Mouse (Mus musculus) erythroblast, embryonic 14.5 days (primary cell): ENCODE measurements around the gene Hnrnph1. TPM values are rescaled to one million over a fixed set of nuclear protein-coding genes. Genes with fewer than 3 reads are reported as not detected.

Experiments used
- H3K27me3 ChIP-seq: 2 replicates; pipeline ENCODE4 v1.6.1; 2012; ENCODE audit warnings: inconsistent platforms; ENCODE audit not compliant: control insufficient read depth
- H3K36me3 ChIP-seq: 2 replicates; pipeline ENCODE4 v1.6.1; 2012; ENCODE audit warnings: mild to moderate bottlenecking, inconsistent platforms; ENCODE audit not compliant: control insufficient read depth
- H3K4me1 ChIP-seq: 2 replicates; pipeline ENCODE4 v1.6.1; 2012; ENCODE audit warnings: inconsistent platforms; ENCODE audit not compliant: control insufficient read depth
- H3K4me3 ChIP-seq: replicated peaks from 2 replicates; pipeline ENCODE3; 2012; ENCODE audit warnings: moderate library complexity, mild to moderate bottlenecking, inconsistent platforms
- H3K9me3 ChIP-seq: 2 replicates; pipeline ENCODE4 v1.6.1; 2012; ENCODE audit warnings: low read length, inconsistent platforms, mixed read lengths; ENCODE audit not compliant: control insufficient read depth
- GATA1 ChIP-seq: IDR thresholded peaks from 2 replicates; pipeline ENCODE4 v1.6.1; 2012; ENCODE audit warnings: low read length, inconsistent platforms, mixed read lengths
- TAL1 ChIP-seq: IDR thresholded peaks from 3 replicates; pipeline ENCODE4 v1.6.1; 2012; ENCODE audit warnings: low read length, inconsistent platforms, mixed read lengths
- polyA plus RNA-seq: library from polyadenylated mRNA; stranded (reverse); fragments of >175 nt; gene quantifications from 2 replicates; pipeline ENCODE4 v1.2.3, GENCODE M21; 2012

The Hnrnph1 gene
- polyA plus RNA-seq: 12.6 and 16.1 TPM in 2 replicates

DNA sequence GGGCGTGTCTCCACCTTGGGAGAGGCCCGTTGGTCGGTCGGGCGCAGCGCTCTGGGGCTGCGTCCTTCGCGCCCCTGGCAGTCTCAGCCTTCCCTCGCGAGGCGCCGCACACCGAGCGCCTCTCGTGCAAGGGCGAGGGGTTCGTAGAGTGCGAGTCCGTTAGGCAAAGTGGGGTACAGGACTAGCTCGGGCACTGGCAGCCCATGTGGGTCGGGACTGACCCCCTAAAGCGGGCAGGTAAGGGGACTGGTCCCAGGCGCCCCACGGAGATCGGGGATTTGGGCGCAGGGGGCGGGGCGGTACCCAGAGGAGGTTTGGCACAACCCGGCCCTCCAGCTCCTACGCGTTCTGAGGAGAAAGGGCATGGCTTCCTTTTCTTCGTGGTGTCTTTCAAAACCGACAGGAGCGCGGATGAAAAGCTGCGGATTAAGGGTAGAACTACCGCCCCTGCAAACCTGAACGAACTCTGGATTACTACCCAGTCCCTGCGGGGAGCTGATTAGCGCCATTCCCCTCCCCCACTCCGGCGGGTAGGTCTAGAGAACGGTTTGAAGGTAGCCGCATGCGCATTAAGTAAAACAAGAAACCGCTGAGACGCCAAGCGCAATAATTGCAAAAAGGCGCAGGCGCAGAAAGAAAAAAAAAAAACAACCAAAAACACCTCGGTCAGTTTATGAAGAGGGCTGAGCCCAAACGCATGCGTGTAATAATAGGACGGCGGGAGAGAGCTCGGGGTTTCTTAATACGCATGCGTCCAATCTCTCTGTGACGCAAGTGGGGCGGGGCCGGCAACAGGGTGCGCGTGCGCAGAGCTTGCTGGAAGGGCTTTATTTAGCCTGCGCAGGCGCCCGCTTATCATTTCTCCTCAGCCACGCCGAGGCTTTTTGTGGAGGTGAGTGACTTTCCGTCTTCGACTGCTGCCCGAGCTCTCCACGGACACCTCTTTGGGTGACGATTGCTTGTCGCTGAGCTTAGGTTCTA, at the start of gene Hnrnph1:
Gene Hnrnph1, plus strand, starts transcription at position 80 of the 981 bp plus-strand sequence.
- TF ChIP-seq GATA1 (no peak), TAL1 (no peak)
- Histone ChIP-seq H3K4me1 (peaks cover 38% of the 10 kb centered on the region), H3K9me3 (no peaks in the 10 kb centered on the region), H3K4me3 (peak within 1 kb of the TSS; percentile 97), H3K27me3 (no peaks in the 10 kb centered on the region), H3K36me3 (peaks cover 37% of the 10 kb centered on the region)

DNA sequence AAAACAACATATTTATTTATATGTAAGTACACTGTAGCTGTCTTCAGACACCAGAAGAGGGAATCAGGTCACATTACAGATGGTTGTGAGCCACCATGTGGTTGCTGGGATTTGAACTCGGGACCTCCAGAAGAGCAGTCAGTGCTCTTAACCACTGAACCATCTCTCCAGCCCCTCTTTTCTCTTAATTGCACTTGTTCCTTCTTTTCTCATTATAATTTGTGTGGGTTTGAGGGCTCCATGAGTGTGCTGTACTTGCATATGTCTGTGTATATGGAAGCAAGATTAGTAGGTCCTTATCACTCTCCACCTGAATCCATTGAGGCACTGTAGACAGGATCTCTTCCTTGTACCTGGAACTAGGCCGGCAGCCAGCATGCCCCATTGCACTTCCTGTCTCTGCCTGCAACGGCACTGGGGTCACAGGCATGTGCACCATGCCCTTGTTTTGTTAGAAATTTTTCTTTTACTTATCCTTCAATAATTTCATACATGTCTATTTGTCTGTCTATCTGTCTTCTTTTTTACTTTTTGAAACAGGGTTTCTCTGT, 48.6 kb upstream of the Hnrnph1 start:
- H3K4me3 ChIP-seq: no peak overlapping the region
- no peaks in the 10 kb centered on the region for H3K9me3 ChIP-seq
- TF ChIP-seq TAL1 (no peak), GATA1 (no peak)
- peaks cover 9% of the 10 kb centered on the region for H3K36me3 ChIP-seq
- H3K27me3 ChIP-seq: no peaks in the 10 kb centered on the region
- peaks cover 45% of the 10 kb centered on the region for H3K4me1 ChIP-seq

DNA sequence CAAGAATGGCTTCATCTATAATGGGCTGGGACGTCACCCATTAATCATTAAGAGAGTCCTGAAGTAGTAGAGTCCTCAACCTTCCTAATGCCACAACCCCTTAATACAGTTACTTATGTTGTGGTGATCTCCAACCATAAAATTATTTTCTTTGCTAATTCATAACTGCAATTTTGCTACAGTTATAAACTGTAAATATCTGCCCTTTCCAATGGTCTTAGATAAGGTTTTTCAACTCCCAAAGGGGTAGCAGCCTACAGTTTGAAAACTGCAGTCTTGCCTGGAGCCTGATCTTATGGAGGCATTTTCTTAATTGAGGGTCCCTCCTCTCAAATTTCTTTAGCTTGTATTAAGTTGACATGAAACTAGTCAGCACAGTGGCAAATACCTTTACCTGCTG, 47.4 kb upstream of the Hnrnph1 start:
- Histone ChIP-seq H3K4me3 (no peak overlapping the region), H3K9me3 (no peaks in the 10 kb centered on the region), H3K4me1 (peaks cover 34% of the 10 kb centered on the region), H3K27me3 (no peaks in the 10 kb centered on the region), H3K36me3 (peaks cover 9% of the 10 kb centered on the region)
- TF ChIP-seq GATA1 (no peak), TAL1 (no peak)

DNA sequence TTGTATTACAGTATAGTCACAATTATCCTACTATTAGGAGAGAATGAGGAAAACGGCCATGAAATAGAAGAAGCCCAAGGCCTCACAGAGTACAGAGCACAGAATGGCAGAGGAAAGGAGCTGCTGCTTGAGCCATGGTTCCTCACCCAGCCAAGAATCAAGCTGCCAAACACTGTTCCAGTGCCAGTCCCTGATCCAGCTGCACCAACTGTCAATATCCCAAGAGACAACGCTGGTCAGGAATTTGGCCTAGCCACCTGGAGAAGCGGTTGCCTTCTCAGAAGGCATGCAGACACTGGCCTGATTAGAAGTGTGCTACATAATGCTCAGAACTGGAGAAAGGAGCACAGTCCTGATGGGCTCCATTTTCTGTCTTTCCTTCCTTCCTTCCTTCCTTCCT, 43.6 kb upstream of the Hnrnph1 start:
- no peak for TF ChIP-seq GATA1
- no peak for TF ChIP-seq TAL1
- H3K4me3 ChIP-seq: no peak overlapping the region
- no peaks in the 10 kb centered on the region for H3K9me3 ChIP-seq
- H3K36me3 ChIP-seq: peaks cover 7% of the 10 kb centered on the region
- peaks cover 6% of the 10 kb centered on the region for H3K4me1 ChIP-seq
- no peaks in the 10 kb centered on the region for H3K27me3 ChIP-seq

DNA sequence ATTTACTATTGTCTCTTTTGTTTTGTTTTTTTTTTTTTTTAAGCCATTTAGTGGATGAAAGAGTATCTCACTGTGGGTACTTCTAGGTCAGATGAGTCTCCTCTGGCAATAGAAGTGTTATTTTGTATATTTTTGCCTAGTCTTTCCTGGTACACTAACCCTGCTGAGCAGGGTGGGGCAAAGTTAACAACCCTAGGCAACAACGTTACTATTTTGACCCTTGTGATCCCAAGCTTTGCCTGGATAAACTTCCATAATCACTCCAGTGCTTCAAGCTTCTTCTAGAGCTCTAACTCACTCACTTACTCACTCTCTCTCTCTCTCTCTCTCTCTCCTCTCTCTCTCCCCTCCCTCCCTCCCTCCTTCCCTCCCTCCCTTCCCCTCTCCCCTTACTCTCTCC, 40.7 kb upstream of the Hnrnph1 start:
- H3K27me3 ChIP-seq: no peaks in the 10 kb centered on the region
- no peaks in the 10 kb centered on the region for H3K36me3 ChIP-seq
- no peak overlapping the region for H3K4me3 ChIP-seq
- TF ChIP-seq GATA1 (no peak), TAL1 (no peak)
- no peaks in the 10 kb centered on the region for H3K9me3 ChIP-seq
- H3K4me1 ChIP-seq: peaks cover 2% of the 10 kb centered on the region

DNA sequence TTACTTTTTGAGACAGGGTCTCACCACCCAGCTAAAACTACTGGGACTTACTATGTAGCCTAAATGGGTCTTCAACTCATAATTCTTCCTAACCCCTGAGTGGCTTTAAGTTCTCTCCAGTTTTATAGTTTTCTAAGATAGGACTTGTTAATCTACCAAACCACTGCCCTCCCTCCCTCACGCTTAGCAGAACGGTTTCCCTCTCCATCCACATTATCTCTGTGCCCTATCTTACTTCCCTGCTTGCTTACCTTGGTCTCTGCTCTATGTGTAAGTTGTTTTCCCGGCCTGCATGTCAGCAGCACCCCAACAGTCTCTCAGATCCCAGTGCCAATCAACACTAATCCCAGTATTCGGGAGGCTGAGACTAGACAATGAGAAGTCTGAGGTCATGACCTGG, 39.9 kb upstream of the Hnrnph1 start:
- Histone ChIP-seq H3K27me3 (no peaks in the 10 kb centered on the region), H3K36me3 (no peaks in the 10 kb centered on the region), H3K9me3 (no peaks in the 10 kb centered on the region), H3K4me1 (peaks cover 2% of the 10 kb centered on the region), H3K4me3 (no peak overlapping the region)
- no peak for TF ChIP-seq TAL1
- TF ChIP-seq GATA1: no peak

DNA sequence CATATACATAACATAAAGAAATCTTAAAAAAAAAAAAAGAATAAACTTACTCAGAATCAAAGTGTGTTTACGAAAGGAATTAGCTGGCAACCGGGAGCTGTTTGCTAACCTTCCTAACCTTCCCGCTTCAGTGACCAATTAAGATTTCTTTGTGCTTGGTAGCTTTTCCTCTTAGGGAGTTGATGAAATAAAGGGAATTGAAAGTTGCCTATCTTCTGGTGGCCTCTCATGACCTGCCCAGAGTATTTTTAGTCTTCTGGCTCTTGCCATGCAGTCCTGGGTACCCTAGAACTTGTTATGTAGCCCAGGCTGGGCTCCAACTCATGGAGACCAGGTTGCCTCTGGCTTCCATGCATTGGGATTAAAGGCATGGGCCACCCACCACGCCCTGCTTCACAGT, 31.3 kb upstream of the Hnrnph1 start:
- Histone ChIP-seq H3K4me1 (no peaks in the 10 kb centered on the region), H3K4me3 (no peak overlapping the region), H3K27me3 (no peaks in the 10 kb centered on the region), H3K36me3 (no peaks in the 10 kb centered on the region), H3K9me3 (no peaks in the 10 kb centered on the region)
- no peak for TF ChIP-seq TAL1
- no peak for TF ChIP-seq GATA1

DNA sequence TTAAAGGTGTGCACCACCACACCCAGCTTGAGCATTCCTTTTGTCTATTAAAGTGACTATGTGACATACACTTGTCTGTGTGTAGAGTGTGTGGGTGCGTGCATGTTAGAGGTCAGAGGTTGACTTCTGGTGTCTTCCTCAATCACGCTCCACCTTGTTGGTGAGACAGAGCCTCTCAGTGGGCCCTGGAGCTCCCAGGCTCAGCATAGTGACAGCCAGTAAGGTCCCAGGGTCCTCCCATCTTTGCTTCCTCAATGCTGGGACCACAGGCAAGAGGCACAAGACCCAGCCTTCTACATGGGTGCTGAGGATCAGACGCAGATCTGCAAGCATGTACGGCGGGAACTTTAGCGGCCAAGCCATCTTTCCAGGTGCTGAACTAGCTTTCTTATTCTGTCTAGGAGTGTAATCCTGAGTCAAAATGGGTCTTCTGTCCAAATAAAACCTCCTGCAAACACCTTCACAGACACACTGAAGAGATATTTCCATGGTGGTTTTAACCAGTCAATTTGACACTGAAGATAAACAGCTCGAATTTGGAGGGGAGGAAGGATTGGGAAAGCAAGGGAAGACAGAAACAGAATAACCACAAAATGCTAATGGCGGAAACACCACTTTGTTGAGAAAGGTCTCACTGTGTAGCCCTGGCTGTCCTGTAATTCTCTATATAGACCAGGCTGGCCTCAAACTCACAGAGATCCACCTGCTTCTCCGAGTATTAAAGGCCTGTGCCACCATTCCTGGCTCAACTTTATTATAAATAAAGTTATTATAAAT, 30.3 kb upstream of the Hnrnph1 start:
- H3K9me3 ChIP-seq: no peaks in the 10 kb centered on the region
- H3K36me3 ChIP-seq: no peaks in the 10 kb centered on the region
- no peak overlapping the region for H3K4me3 ChIP-seq
- H3K4me1 ChIP-seq: no peaks in the 10 kb centered on the region
- TF ChIP-seq GATA1: no peak
- TF ChIP-seq TAL1: no peak
- no peaks in the 10 kb centered on the region for H3K27me3 ChIP-seq

DNA sequence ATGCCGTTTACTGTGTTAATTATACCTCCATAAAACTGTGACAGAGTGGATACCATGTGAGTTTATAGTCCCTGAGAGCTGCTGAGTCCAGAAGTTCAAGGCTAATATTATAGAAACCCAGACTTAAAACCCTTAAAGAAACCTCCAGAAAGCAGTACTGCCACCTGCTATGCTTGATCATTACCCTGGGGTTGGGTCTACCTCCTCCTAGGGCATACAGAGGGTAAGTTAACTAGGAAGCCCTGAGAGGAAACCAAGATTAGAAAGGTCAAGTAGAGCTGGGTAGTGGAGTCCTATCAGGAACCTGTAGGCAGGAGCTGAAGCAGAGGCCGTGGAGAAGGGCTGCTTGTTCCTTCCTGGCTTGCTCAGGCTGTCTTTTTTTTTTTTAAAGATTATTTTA, 24.6 kb upstream of the Hnrnph1 start:
- no peaks in the 10 kb centered on the region for H3K27me3 ChIP-seq
- H3K4me1 ChIP-seq: peaks cover 9% of the 10 kb centered on the region
- H3K9me3 ChIP-seq: peaks cover 3% of the 10 kb centered on the region; the same call in 1 of the 2 replicates

More for the DNA sequence above, 24.6 kb upstream of the Hnrnph1 start:
- TF ChIP-seq GATA1: no peak
- TF ChIP-seq TAL1: no peak
- no peak overlapping the region for H3K4me3 ChIP-seq
- H3K36me3 ChIP-seq: no peaks in the 10 kb centered on the region
